Mouse (Mus musculus): Measurements from ENCODE around the gene Tigd2.
"Not testable (repeated sequence)": the region's sequence is repeated elsewhere in the genome, so short reads cannot be mapped to it uniquely, and the experiment has no call there.

Tigd2 gene

GRCm38 (mm10) chr6:59208685-59209298, at the start of gene Tigd2:
Gene Tigd2, plus strand, starts transcription at chr6:59208870.
- peak; percentile 89 for DNase-seq (ENCODE audit: low spot score)

- no peak for DNase-seq (ENCODE audit: low spot score)
These were observed 46.7 kb upstream of the Tigd2 start for GRCm38 (mm10) chr6:59161801-59162478.

GRCm38 (mm10) chr6:59162887-59163286, 45.8 kb upstream of the Tigd2 start:
- no peak for DNase-seq (ENCODE audit: low spot score)

- no peak for DNase-seq (ENCODE audit: low spot score)
These were observed 45.3 kb upstream of the Tigd2 start for GRCm38 (mm10) chr6:59163407-59163806.

- no peak for DNase-seq (ENCODE audit: low spot score)
These were observed 39.7 kb upstream of the Tigd2 start for GRCm38 (mm10) chr6:59168939-59169338.

GRCm38 (mm10) chr6:59171230-59171629, 37.4 kb upstream of the Tigd2 start:
- DNase-seq (ENCODE audit: low spot score): no peak

GRCm38 (mm10) chr6:59173940-59174339, 34.7 kb upstream of the Tigd2 start:
- no peak for DNase-seq (ENCODE audit: low spot score)

- DNase-seq (ENCODE audit: low spot score): no peak
These were observed 30.6 kb upstream of the Tigd2 start for GRCm38 (mm10) chr6:59178051-59178450.

- peak; percentile 6 for DNase-seq (ENCODE audit: low spot score)
These were observed 28.2 kb upstream of the Tigd2 start for GRCm38 (mm10) chr6:59180376-59180996.

- DNase-seq (ENCODE audit: low spot score): peak; percentile 43
These were observed 23.5 kb upstream of the Tigd2 start for GRCm38 (mm10) chr6:59185010-59185699.

GRCm38 (mm10) chr6:59190006-59190405, 18.7 kb upstream of the Tigd2 start:
- DNase-seq (ENCODE audit: low spot score): no peak

GRCm38 (mm10) chr6:59194518-59194917, 14.2 kb upstream of the Tigd2 start:
- DNase-seq (ENCODE audit: low spot score): not testable (repeated sequence)

GRCm38 (mm10) chr6:59195849-59196635, 12.6 kb upstream of the Tigd2 start:
- no peak for DNase-seq (ENCODE audit: low spot score)

- no peak for DNase-seq (ENCODE audit: low spot score)
These were observed 11.9 kb upstream of the Tigd2 start for GRCm38 (mm10) chr6:59196746-59197145.

GRCm38 (mm10) chr6:59198356-59198755, 10.3 kb upstream of the Tigd2 start:
- no peak for DNase-seq (ENCODE audit: low spot score)

- no peak for DNase-seq (ENCODE audit: low spot score)
These were observed 9.6 kb upstream of the Tigd2 start for GRCm38 (mm10) chr6:59199021-59199420.

GRCm38 (mm10) chr6:59207561-59207960, 1.1 kb upstream of the Tigd2 start:
- DNase-seq (ENCODE audit: low spot score): no peak

GRCm38 (mm10) chr6:59209299-59209707, 633 bp downstream of the Tigd2 start:
- DNase-seq (ENCODE audit: low spot score): no peak

GRCm38 (mm10) chr6:59233191-59233590, 24.5 kb downstream of the Tigd2 start:
- DNase-seq (ENCODE audit: low spot score): no peak

- DNase-seq (ENCODE audit: low spot score): no peak
These were observed 25.0 kb downstream of the Tigd2 start for GRCm38 (mm10) chr6:59233651-59234050.

- no peak for DNase-seq (ENCODE audit: low spot score)
These were observed 41.0 kb downstream of the Tigd2 start for GRCm38 (mm10) chr6:59249675-59250074.

GRCm38 (mm10) chr6:59250536-59250935, 41.9 kb downstream of the Tigd2 start:
- no peak for DNase-seq (ENCODE audit: low spot score)

All from testis, postnatal 14 days (tissue).